Mouse (Mus musculus) lung, embryonic 16.5 days (tissue): Measurements from ENCODE around the gene Mrps7. TPM values are rescaled to one million over a fixed set of nuclear protein-coding genes. Genes with fewer than 3 reads are reported as not detected.

ENCODE experiments used
- ATAC-seq: fragments of 200-750 bp; cut with Nextera tagmentation; 2 replicates; pipeline ENCODE4 v1.8.0; 2017; ENCODE audit warnings: low read depth, mild to moderate bottlenecking, moderate library complexity
- H3K27ac ChIP-seq: fragments of 300-500 bp; sonication (generic); 2 replicates; pipeline ENCODE4 v1.5.1; 2014; ENCODE audit warnings: mild to moderate bottlenecking, control low read depth, low read length
- H3K27me3 ChIP-seq: fragments of 300-500 bp; sonication (generic); 2 replicates; pipeline ENCODE4 v1.6.1; 2014; ENCODE audit warnings: low read depth, low read length, mixed read lengths; ENCODE audit not compliant: control insufficient read depth, insufficient read depth
- H3K36me3 ChIP-seq: fragments of 300-500 bp; sonication (generic); 2 replicates; pipeline ENCODE4 v1.6.1; 2014; ENCODE audit warnings: low read length; ENCODE audit not compliant: control insufficient read depth, insufficient read depth
- H3K4me1 ChIP-seq: fragments of 300-500 bp; sonication (generic); replicated peaks from 2 replicates; pipeline ENCODE4 v1.6.1; 2014; ENCODE audit warnings: low read length, mixed read lengths; ENCODE audit not compliant: control insufficient read depth, insufficient read depth
- H3K4me2 ChIP-seq: fragments of 300-500 bp; sonication (generic); 2 replicates; pipeline ENCODE4 v1.6.1; 2014; ENCODE audit warnings: low read depth, low read length, control low read depth
- H3K4me3 ChIP-seq: fragments of 300-500 bp; sonication (generic); 2 replicates; pipeline ENCODE4 v1.5.1; 2014; ENCODE audit warnings: mild to moderate bottlenecking, low read length, control low read depth
- H3K9ac ChIP-seq: fragments of 300-500 bp; sonication (generic); 2 replicates; pipeline ENCODE4 v1.6.1; 2014; ENCODE audit warnings: low read length, control low read depth
- H3K9me3 ChIP-seq: fragments of 300-500 bp; sonication (generic); 2 replicates; pipeline ENCODE4 v1.6.1; 2016; ENCODE audit warnings: low read length; ENCODE audit not compliant: control insufficient read depth
- WGBS: fragments of 180-500 bp; shearing (Covaris S2); extraction: QIAGEN DNeasy Blood & Tissue Kit; methylation state at CpG from one replicate; pipeline ENCODE4 v1.1.7; 2014; 5-methylcytosine and 5-hydroxymethylcytosine counted together
- polyA plus RNA-seq: library from polyadenylated mRNA; unstranded; fragments of >200 nt; fragmentation: Nextera tagmentation; extraction: Ambion mirVana; gene quantifications from 2 replicates; pipeline ENCODE4 v1.2.1, GENCODE M21; 2015

Mrps7 gene
- polyA plus RNA-seq, 1 experiment from 2014 or later, result 87.6 TPM

- no peaks in the 10 kb centered on the region for H3K9me3 ChIP-seq
Measured at GRCm38 (mm10) chr11:115631505-115631890, 27.8 kb downstream of the Mrps7 start.

DNA sequence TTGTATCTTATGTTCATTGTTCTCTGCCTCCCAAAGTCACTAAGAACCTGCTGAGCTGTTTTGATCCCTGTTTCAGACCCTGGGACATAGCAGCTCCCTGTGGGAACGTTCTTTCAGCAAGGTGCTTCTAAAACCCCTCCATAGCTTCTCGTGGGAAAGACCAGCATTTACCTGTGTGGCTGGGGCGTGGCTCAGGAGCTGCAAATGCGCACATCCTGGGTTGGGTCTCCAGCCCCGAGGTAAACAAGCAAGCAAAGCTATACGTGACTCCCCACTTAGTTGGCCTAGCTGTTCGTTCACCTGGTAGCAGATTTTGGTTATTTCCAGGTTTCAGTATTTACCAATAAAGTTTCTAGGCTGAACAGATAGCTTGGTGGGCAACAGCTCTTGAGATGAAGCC, 28.5 kb downstream of the Mrps7 start:
- no peaks in the 10 kb centered on the region for H3K36me3 ChIP-seq
- H3K9me3 ChIP-seq, result no peaks in the 10 kb centered on the region
- H3K9ac ChIP-seq, result no peak overlapping the region
- WGBS, result 68% methylated on average over 7 of the region's 7 CpGs
- no peaks in the 10 kb centered on the region; the same call in 1 of the 2 replicates for H3K4me1 ChIP-seq
- no peak for ATAC-seq
- no peak overlapping the region for H3K4me3 ChIP-seq
- H3K4me2 ChIP-seq, result no peak overlapping the region
- H3K27me3 ChIP-seq, result no peaks in the 10 kb centered on the region
- H3K27ac ChIP-seq, result no peak overlapping the region

More at GRCm38 (mm10) chr11:115631505-115631890, 27.8 kb downstream of the Mrps7 start:
- no peak overlapping the region for H3K9ac ChIP-seq
- H3K4me3 ChIP-seq, result no peak overlapping the region
- no peak overlapping the region for H3K4me2 ChIP-seq
- ATAC-seq, result no peak
- peak overlapping the region; percentile 70; the same call in 1 of the 2 replicates for H3K27ac ChIP-seq
- WGBS, result 11% methylated on average over 3 of the region's 3 CpGs
- H3K36me3 ChIP-seq, result no peaks in the 10 kb centered on the region
- H3K27me3 ChIP-seq, result no peaks in the 10 kb centered on the region
- peaks cover 2% of the 10 kb centered on the region; the same call in 1 of the 2 replicates for H3K4me1 ChIP-seq

GRCm38 (mm10) chr11:115632862-115633261, 29.1 kb downstream of the Mrps7 start:
- H3K27me3 ChIP-seq, result no peaks in the 10 kb centered on the region
- H3K9me3 ChIP-seq, result no peaks in the 10 kb centered on the region
- no peak overlapping the region for H3K4me2 ChIP-seq
- no peak overlapping the region for H3K4me3 ChIP-seq
- H3K36me3 ChIP-seq, result no peaks in the 10 kb centered on the region
- 78% methylated on average over 10 of the region's 10 CpGs for WGBS
- no peaks in the 10 kb centered on the region; the same call in 1 of the 2 replicates for H3K4me1 ChIP-seq
- no peak overlapping the region for H3K27ac ChIP-seq
- no peak for ATAC-seq
- no peak overlapping the region for H3K9ac ChIP-seq

DNA sequence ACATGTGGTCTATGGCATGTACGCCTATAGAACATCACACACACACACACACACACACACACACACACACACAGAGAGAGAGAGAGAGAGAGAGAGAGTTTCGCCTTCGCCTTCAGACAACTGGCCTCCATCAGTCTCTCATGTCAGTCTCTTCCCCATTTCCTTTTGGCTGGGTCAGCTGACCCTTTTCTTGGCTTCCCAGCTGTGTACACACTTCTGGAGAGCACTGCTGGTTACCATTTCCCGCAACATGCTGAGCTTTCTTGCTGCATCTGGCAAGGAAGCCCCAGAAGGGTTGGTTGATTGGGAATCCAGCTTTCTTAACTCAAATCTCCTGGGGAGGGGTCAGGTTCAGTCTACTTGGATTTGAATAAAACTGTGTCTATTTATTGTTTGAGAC, 30.4 kb downstream of the Mrps7 start:
- ATAC-seq, result peak; percentile 32; the same call in 1 of the 2 replicates
- H3K9ac ChIP-seq, result no peak overlapping the region
- H3K36me3 ChIP-seq, result no peaks in the 10 kb centered on the region
- H3K27ac ChIP-seq, result no peak overlapping the region; the same call in 1 of the 2 replicates
- H3K4me1 ChIP-seq, result no peaks in the 10 kb centered on the region
- 36% methylated on average over 3 of the region's 4 CpGs for WGBS
- H3K9me3 ChIP-seq, result no peaks in the 10 kb centered on the region
- H3K4me2 ChIP-seq, result no peak overlapping the region
- H3K27me3 ChIP-seq, result no peaks in the 10 kb centered on the region
- no peak overlapping the region for H3K4me3 ChIP-seq

GRCm38 (mm10) chr11:115635041-115635440, 31.3 kb downstream of the Mrps7 start:
- no peak overlapping the region for H3K4me3 ChIP-seq
- H3K36me3 ChIP-seq, result no peaks in the 10 kb centered on the region
- H3K27me3 ChIP-seq, result no peaks in the 10 kb centered on the region
- no peak overlapping the region for H3K27ac ChIP-seq
- no peak overlapping the region for H3K4me2 ChIP-seq
- 83% methylated on average over 8 of the region's 8 CpGs for WGBS
- no peak overlapping the region for H3K9ac ChIP-seq
- no peaks in the 10 kb centered on the region for H3K4me1 ChIP-seq
- H3K9me3 ChIP-seq, result no peaks in the 10 kb centered on the region
- no peak for ATAC-seq

DNA sequence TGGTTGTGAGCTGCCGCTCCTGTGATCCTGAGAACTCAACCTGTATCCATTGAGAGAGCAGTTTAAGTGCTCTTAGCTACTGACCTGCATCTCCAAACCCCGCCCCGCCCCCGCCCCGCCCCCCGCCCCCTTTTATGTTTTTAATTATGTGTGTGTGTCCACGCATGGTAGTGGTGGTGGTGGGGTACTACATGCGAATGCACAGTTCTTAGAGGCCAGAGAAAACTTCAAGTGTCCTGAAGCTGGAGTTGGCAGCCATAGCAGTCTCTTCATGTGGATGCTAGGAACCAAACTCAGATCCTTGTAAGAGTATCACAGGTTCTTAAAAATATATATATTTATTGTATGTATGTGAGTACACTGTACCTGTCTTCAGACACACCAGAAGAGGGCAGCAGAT, 31.8 kb downstream of the Mrps7 start:
- no peak overlapping the region for H3K27ac ChIP-seq

DNA sequence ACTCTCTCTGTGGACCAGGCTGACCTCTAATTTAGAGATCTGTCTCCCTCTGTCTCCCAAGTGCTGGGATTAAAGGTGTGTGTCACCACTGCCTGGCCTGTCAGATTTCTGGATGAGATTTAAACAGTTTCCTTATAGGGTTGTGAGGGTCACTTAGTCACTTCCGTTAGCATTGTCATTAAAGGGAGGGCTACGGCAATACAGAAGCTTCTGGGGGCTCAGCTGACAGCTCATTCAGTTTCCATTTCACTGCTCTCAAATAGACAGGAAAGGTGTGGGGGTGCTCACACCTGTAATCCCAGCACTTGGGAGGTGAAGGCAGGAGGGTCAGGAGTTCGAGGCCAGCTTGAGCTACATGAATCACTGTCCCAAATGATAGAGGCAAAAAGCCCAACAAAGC, 33.2 kb downstream of the Mrps7 start:
- H3K9me3 ChIP-seq, result no peaks in the 10 kb centered on the region
- 51% methylated on average over 3 of the region's 3 CpGs for WGBS

More for the DNA sequence above, 31.8 kb downstream of the Mrps7 start:
- no peaks in the 10 kb centered on the region for H3K9me3 ChIP-seq
- H3K4me1 ChIP-seq, result no peaks in the 10 kb centered on the region
- no peak overlapping the region for H3K4me3 ChIP-seq
- no peaks in the 10 kb centered on the region for H3K27me3 ChIP-seq
- H3K36me3 ChIP-seq, result no peaks in the 10 kb centered on the region
- H3K9ac ChIP-seq, result no peak overlapping the region
- no peak overlapping the region for H3K4me2 ChIP-seq
- ATAC-seq, result no peak
- WGBS, result 66% methylated on average over 8 of the region's 8 CpGs

GRCm38 (mm10) chr11:115638498-115639409, 35.0 kb downstream of the Mrps7 start:
- Histone ChIP-seq H3K27ac (no peak overlapping the region), H3K4me1 (no peaks in the 10 kb centered on the region), H3K9ac (no peak overlapping the region), H3K27me3 (no peaks in the 10 kb centered on the region), H3K36me3 (no peaks in the 10 kb centered on the region), H3K9me3 (no peaks in the 10 kb centered on the region), H3K4me2 (no peak overlapping the region), H3K4me3 (no peak overlapping the region)
- ATAC-seq, result peak; percentile 62
- WGBS, result 57% methylated on average over 5 of the region's 5 CpGs

More for the DNA sequence above, 33.2 kb downstream of the Mrps7 start:
- Histone ChIP-seq H3K4me3 (no peak overlapping the region), H3K9ac (no peak overlapping the region), H3K4me1 (no peaks in the 10 kb centered on the region), H3K36me3 (no peaks in the 10 kb centered on the region), H3K27me3 (no peaks in the 10 kb centered on the region), H3K27ac (no peak overlapping the region), H3K4me2 (no peak overlapping the region)
- no peak for ATAC-seq

- Histone ChIP-seq H3K4me2 (no peak overlapping the region), H3K4me3 (no peak overlapping the region), H3K36me3 (peaks cover 4% of the 10 kb centered on the region; the same call in 1 of the 2 replicates), H3K27ac (no peak overlapping the region), H3K4me1 (no peaks in the 10 kb centered on the region), H3K9me3 (no peaks in the 10 kb centered on the region), H3K9ac (no peak overlapping the region), H3K27me3 (no peaks in the 10 kb centered on the region)
- WGBS, result 64% methylated on average over 4 of the region's 4 CpGs
- ATAC-seq, result no peak
Measured at GRCm38 (mm10) chr11:115639540-115639939, 35.8 kb downstream of the Mrps7 start.
